Mouse (Mus musculus) neural tube, embryonic 11.5 days (tissue): ENCODE measurements around the gene Drap1. TPM values are rescaled to one million over a fixed set of nuclear protein-coding genes. Genes with fewer than 3 reads are reported as not detected.

Source experiments
- ATAC-seq: fragments of 200-750 bp; cut with Nextera tagmentation; 2 replicates; pipeline ENCODE4 v1.8.0; 2017; ENCODE audit warnings: moderate number of reproducible peaks, mild to moderate bottlenecking, moderate TSS enrichment, moderate library complexity; ENCODE audit not compliant: insufficient read depth, low FRiP score, low TSS enrichment
- DNase-seq: peaks from one replicate; pipeline ENCODE4 v3.0.0-alpha.2; 2015; ENCODE audit warnings: low spot score
- H3K27ac ChIP-seq: fragments of 300-500 bp; sonication (generic); 2 replicates; pipeline ENCODE4 v1.5.1; 2014; ENCODE audit warnings: low read depth, mild to moderate bottlenecking, low read length
- H3K27me3 ChIP-seq: fragments of 300-500 bp; sonication (generic); 2 replicates; pipeline ENCODE4 v1.6.1; 2014; ENCODE audit warnings: mild to moderate bottlenecking, low read length, mixed read lengths; ENCODE audit not compliant: control insufficient read depth, insufficient read depth
- H3K36me3 ChIP-seq: fragments of 300-500 bp; sonication (generic); 2 replicates; pipeline ENCODE4 v1.6.1; 2014; ENCODE audit warnings: mild to moderate bottlenecking, low read length, moderate library complexity, mixed read lengths; ENCODE audit not compliant: control insufficient read depth, insufficient read depth
- H3K4me1 ChIP-seq: fragments of 300-500 bp; sonication (generic); 2 replicates; pipeline ENCODE4 v1.6.1; 2014; ENCODE audit warnings: low read length, mixed read lengths; ENCODE audit not compliant: control insufficient read depth, insufficient read depth
- H3K4me2 ChIP-seq: fragments of 300-500 bp; sonication (generic); 2 replicates; pipeline ENCODE4 v1.6.1; 2014; ENCODE audit warnings: low read depth, mild to moderate bottlenecking, moderate library complexity
- H3K4me3 ChIP-seq: fragments of 300-500 bp; sonication (generic); 2 replicates; pipeline ENCODE4 v1.5.1; 2014; ENCODE audit warnings: low read depth, low read length
- H3K9ac ChIP-seq: fragments of 300-500 bp; sonication (generic); 2 replicates; pipeline ENCODE4 v1.6.1; 2014; ENCODE audit warnings: mild to moderate bottlenecking, low read length
- H3K9me3 ChIP-seq: fragments of 300-500 bp; sonication (generic); 2 replicates; pipeline ENCODE4 v1.6.1; 2016; ENCODE audit warnings: low read length; ENCODE audit not compliant: control insufficient read depth
- WGBS: fragments of 180-500 bp; shearing (Covaris S2); extraction: QIAGEN DNeasy Blood & Tissue Kit; methylation state at CpG from one replicate; pipeline ENCODE4 v1.1.7; 2014; 5-methylcytosine and 5-hydroxymethylcytosine counted together
- polyA plus RNA-seq: library from polyadenylated mRNA; unstranded; fragments of >200 nt; fragmentation: Nextera tagmentation; extraction: Ambion mirVana; gene quantifications from 2 replicates; pipeline ENCODE4 v1.2.1, GENCODE M21; 2014

Drap1 gene
- polyA plus RNA-seq, 1 experiment from 2014 or later, result 197 TPM

- H3K9ac ChIP-seq, result no peak overlapping the region
- no peak overlapping the region for H3K4me3 ChIP-seq
- H3K4me1 ChIP-seq, result peaks cover 17% of the 10 kb centered on the region
- peaks cover 10% of the 10 kb centered on the region for H3K36me3 ChIP-seq
- H3K27ac ChIP-seq, result no peak overlapping the region
- H3K9me3 ChIP-seq, result no peaks in the 10 kb centered on the region
- WGBS, result 89% methylated on average over 13 of the region's 13 CpGs
- ATAC-seq (no peak), DNase-seq (no peak)
- H3K27me3 ChIP-seq, result no peaks in the 10 kb centered on the region
- H3K4me2 ChIP-seq, result no peak overlapping the region
These were observed 2.0 kb upstream of the Drap1 start for GRCm38 (mm10) chr19:5426640-5427290.

DNA sequence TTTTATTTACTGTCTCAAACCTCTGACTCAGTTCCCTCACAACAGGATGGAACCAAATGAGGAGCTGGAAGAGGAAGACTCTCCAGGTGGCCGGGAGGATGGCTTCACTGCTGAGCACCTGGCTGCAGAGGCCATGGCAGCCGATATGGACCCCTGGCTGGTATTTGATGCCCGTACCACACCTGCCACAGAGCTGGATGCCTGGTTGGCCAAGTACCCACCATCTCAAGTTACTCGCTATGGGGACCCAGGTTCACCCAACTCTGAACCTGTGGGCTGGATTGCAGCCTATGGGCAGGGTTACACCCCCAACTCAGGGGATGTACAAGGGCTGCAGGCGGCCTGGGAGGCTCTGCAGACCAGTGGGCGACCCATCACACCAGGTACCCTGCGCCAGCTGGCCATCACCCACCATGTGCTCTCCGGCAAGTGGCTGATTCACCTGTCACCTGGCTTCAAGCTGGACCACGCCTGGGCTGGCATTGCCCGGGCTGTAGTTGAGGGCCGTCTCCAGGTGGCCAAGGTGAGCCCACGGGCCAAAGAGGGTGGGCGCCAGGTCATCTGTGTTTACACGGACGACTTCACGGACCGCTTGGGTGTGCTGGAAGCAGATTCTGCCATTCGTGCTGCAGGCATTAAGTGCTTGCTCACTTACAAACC lies 1.3 kb upstream of the Drap1 start:
- H3K36me3 ChIP-seq, result peaks cover 10% of the 10 kb centered on the region
- H3K27me3 ChIP-seq, result no peaks in the 10 kb centered on the region
- H3K9ac ChIP-seq, result peak overlapping the region; percentile 75
- ATAC-seq (no peak), DNase-seq (no peak)
- H3K4me2 ChIP-seq, result peak overlapping the region; percentile 75
- no peak overlapping the region for H3K27ac ChIP-seq
- H3K4me3 ChIP-seq, result peak overlapping the region; percentile 64
- H3K4me1 ChIP-seq, result peaks cover 17% of the 10 kb centered on the region
- H3K9me3 ChIP-seq, result no peaks in the 10 kb centered on the region
- 86% methylated on average over 18 of the region's 18 CpGs for WGBS

DNA sequence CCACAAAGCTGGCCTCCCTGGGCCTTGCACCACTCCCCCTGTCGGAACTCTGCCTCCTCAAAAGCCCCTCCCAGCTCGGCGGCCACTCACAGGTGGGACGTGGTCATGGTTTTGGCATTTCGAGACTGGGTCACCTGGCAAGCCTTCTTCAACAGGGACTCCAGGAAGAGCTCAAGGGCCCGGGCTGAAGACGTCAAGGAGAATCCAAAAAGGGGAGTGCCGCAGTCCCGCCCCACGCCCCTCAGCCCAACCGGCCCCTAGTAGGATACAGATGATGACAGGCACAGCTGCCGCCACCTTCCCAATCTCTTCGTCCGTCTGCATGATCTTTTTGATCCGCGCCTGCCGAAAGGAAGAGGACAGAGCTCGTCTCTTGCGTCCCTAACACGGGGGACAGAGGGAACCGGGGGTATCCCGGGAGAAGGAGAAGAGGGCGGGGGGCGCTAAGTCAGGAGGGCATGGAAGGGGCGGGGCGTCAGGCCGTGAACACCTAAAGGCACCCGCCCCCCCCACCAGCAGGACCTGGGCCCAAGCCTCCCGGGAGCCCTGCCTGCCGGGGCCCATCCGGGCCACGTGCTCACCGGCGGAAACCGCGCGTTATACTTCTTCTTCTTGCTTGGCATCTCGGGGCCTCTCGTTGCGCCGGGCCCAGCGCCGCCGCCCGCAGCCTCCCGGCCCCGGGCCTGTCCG lies 542 bp downstream of the Drap1 start:
- Histone ChIP-seq H3K4me3 (peak overlapping the region; percentile 64), H3K9ac (peak overlapping the region; percentile 81), H3K4me1 (peaks cover 17% of the 10 kb centered on the region), H3K4me2 (peak overlapping the region; percentile 87), H3K27me3 (no peaks in the 10 kb centered on the region), H3K36me3 (peaks cover 15% of the 10 kb centered on the region), H3K27ac (peak overlapping the region; percentile 80), H3K9me3 (no peaks in the 10 kb centered on the region)
- DNase-seq (peak; percentile 77), ATAC-seq (peak; percentile 69)
- under 1% methylated on average over 35 of the region's 48 CpGs for WGBS

DNA sequence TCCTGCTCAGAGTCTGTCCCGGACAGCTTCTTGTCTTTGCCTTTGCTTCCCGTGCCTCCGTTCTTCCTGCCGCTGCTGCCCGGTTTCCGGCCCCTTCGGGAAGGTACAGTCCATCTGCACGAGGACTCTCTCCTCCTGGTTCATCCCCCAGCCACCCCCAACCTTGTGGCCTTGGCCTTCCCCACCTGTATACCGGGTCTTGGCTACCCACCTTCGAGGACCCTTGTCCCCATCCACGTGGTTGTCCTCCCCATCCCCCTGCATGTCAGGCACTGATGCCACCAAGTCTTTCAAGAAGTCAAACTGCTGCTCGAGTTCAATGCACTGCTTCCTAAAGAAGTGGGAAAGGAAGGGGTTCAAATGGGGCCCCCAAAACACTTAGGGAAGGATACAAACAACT lies 1.2 kb downstream of the Drap1 start:
- ATAC-seq (no peak), DNase-seq (no peak)
- no peaks in the 10 kb centered on the region for H3K9me3 ChIP-seq
- peaks cover 15% of the 10 kb centered on the region for H3K36me3 ChIP-seq
- H3K4me1 ChIP-seq, result peaks cover 17% of the 10 kb centered on the region
- H3K4me2 ChIP-seq, result peak overlapping the region; percentile 87
- WGBS, result 75% methylated on average over 12 of the region's 12 CpGs
- no peaks in the 10 kb centered on the region for H3K27me3 ChIP-seq
- peak overlapping the region; percentile 81 for H3K9ac ChIP-seq
- H3K4me3 ChIP-seq, result peak overlapping the region; percentile 64
- no peak overlapping the region for H3K27ac ChIP-seq

DNA sequence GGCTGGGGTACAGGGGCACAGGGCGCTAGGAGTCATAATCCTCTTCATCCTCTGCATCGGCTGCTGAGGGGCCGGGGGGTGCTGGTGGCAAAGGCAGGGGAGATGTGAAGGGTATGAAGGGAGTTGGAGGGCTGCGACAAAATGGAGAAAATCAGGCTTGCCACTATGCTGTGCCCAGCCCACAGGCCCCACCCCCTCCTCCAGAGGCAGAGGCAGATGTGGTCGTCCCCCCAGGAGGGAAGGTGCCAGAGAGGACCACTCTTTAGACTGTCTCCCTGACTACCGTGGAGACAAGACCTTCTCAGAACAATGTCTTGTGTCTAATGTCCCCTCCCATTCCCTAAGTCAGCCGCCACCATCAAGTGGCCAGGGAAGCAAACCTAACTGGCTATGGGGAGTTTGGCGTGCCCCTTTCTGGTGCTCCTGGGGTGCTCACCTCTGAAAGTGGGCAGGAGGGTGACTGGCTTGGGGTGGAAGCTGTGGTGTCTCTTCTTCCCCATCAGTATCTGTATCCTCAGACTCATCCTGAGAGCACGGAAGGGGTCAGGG lies 1.8 kb downstream of the Drap1 start:
- DNase-seq (no peak), ATAC-seq (no peak)
- Histone ChIP-seq H3K36me3 (peaks cover 15% of the 10 kb centered on the region), H3K27me3 (no peaks in the 10 kb centered on the region), H3K9ac (no peak overlapping the region), H3K27ac (no peak overlapping the region), H3K4me3 (peak overlapping the region; percentile 64; the same call in 1 of the 2 replicates), H3K4me1 (peaks cover 17% of the 10 kb centered on the region), H3K9me3 (no peaks in the 10 kb centered on the region), H3K4me2 (0 out of 2 replicates have a peak overlapping the region, but pooled peaks have one; percentile 87)
- 74% methylated on average over 9 of the region's 9 CpGs for WGBS

GRCm38 (mm10) chr19:5422267-5422666 lies 2.5 kb downstream of the Drap1 start:
- Histone ChIP-seq H3K4me3 (no peak overlapping the region), H3K4me1 (peaks cover 17% of the 10 kb centered on the region), H3K9ac (no peak overlapping the region), H3K36me3 (peaks cover 15% of the 10 kb centered on the region), H3K9me3 (no peaks in the 10 kb centered on the region), H3K27me3 (no peaks in the 10 kb centered on the region), H3K4me2 (no peak overlapping the region), H3K27ac (no peak overlapping the region)
- ATAC-seq (no peak), DNase-seq (no peak)
- WGBS, result 90% methylated on average over 10 of the region's 10 CpGs

DNA sequence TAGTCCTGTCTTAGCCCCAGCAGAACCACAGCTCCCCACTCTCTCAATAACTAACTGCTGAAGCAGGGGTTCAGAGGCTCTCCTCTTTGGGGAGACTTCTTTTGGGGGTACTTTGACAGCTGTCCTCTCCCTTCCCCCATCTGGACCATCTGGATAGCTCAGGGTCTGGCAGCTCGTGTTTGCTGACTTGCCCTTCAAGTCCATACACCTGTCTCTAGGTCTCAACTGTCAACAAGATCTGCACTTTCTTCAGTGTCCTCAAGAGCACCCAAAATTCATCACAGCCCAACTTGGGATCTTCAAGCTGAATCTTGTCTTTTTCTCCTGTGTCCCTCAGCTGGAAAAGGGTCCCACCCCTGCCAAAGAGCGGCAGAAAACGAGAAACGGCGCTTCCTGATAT lies 3.0 kb downstream of the Drap1 start:
- WGBS, result 91% methylated on average over 5 of the region's 5 CpGs
- H3K4me1 ChIP-seq, result peaks cover 17% of the 10 kb centered on the region
- no peak overlapping the region for H3K27ac ChIP-seq
- H3K27me3 ChIP-seq, result no peaks in the 10 kb centered on the region
- H3K9ac ChIP-seq, result no peak overlapping the region
- ATAC-seq, result no peak
- H3K4me3 ChIP-seq, result no peak overlapping the region
- DNase-seq, result no peak
- no peak overlapping the region for H3K4me2 ChIP-seq
- H3K36me3 ChIP-seq, result peaks cover 11% of the 10 kb centered on the region
- H3K9me3 ChIP-seq, result no peaks in the 10 kb centered on the region

- 97% methylated on average over 6 of the region's 6 CpGs for WGBS
- ATAC-seq, result no peak
These were observed 4.2 kb downstream of the Drap1 start for GRCm38 (mm10) chr19:5420579-5420978.

More at GRCm38 (mm10) chr19:5420579-5420978, 4.2 kb downstream of the Drap1 start:
- H3K27me3 ChIP-seq, result no peaks in the 10 kb centered on the region
- no peaks in the 10 kb centered on the region for H3K9me3 ChIP-seq
- H3K4me2 ChIP-seq, result no peak overlapping the region
- H3K9ac ChIP-seq, result no peak overlapping the region
- H3K36me3 ChIP-seq, result peaks cover 7% of the 10 kb centered on the region
- H3K27ac ChIP-seq, result no peak overlapping the region
- no peak for DNase-seq
- H3K4me1 ChIP-seq, result peaks cover 10% of the 10 kb centered on the region
- H3K4me3 ChIP-seq, result no peak overlapping the region
